Mouse (Mus musculus) CD4-positive helper T cell, adult 2 months (primary cell): Measurements from ENCODE around the gene Ndufs7.
"Not testable (repeated sequence)": the region's sequence is repeated elsewhere in the genome, so short reads cannot be mapped to it uniquely, and the experiment has no call there.

ENCODE experiments used
- DNase-seq: peaks from one replicate; pipeline ENCODE4 v3.0.0-alpha.2; 2012; ENCODE audit warnings: low read depth, missing footprints, low spot score

Gene Ndufs7

GRCm38 (mm10) chr10:80248971-80249640, at the start of gene Ndufs7:
Gene Ndufs7 (plus strand): TSS chr10:80249121.
- peak; percentile 97 for DNase-seq

GRCm38 (mm10) chr10:80199440-80200008, 49.4 kb upstream of the Ndufs7 start:
- peak; percentile 79 for DNase-seq

GRCm38 (mm10) chr10:80200485-80200884, 48.4 kb upstream of the Ndufs7 start:
- DNase-seq: no peak

GRCm38 (mm10) chr10:80204055-80204454, 44.9 kb upstream of the Ndufs7 start:
- no peak for DNase-seq

GRCm38 (mm10) chr10:80207201-80207600, 41.7 kb upstream of the Ndufs7 start:
- no peak for DNase-seq

GRCm38 (mm10) chr10:80207676-80208075, 41.2 kb upstream of the Ndufs7 start:
- no peak for DNase-seq

- DNase-seq: no peak
Observed at GRCm38 (mm10) chr10:80208248-80208647, 40.7 kb upstream of the Ndufs7 start.

GRCm38 (mm10) chr10:80208841-80209371, 40.0 kb upstream of the Ndufs7 start:
- no peak for DNase-seq

GRCm38 (mm10) chr10:80211547-80212103, 37.3 kb upstream of the Ndufs7 start:
- DNase-seq: peak; percentile 57

GRCm38 (mm10) chr10:80215048-80215772, 33.7 kb upstream of the Ndufs7 start:
- DNase-seq: no peak

GRCm38 (mm10) chr10:80220676-80221075, 28.2 kb upstream of the Ndufs7 start:
- DNase-seq: no peak

- not testable (repeated sequence) for DNase-seq
Observed at GRCm38 (mm10) chr10:80223137-80223536, 25.8 kb upstream of the Ndufs7 start.

- DNase-seq: no peak
Observed at GRCm38 (mm10) chr10:80226071-80226415, 22.9 kb upstream of the Ndufs7 start.

GRCm38 (mm10) chr10:80226416-80227165, 22.3 kb upstream of the Ndufs7 start, which contains the start of gene Mum1:
Gene Mum1 (plus strand): TSS chr10:80226434.
- DNase-seq: peak; percentile 98

- DNase-seq: no peak
Observed at GRCm38 (mm10) chr10:80227166-80227539, 21.8 kb upstream of the Ndufs7 start.

GRCm38 (mm10) chr10:80227877-80228775, 20.8 kb upstream of the Ndufs7 start:
- no peak for DNase-seq

- DNase-seq: no peak
Observed at GRCm38 (mm10) chr10:80236145-80236825, 12.6 kb upstream of the Ndufs7 start.

- DNase-seq: no peak
Observed at GRCm38 (mm10) chr10:80237020-80237419, 11.9 kb upstream of the Ndufs7 start.

GRCm38 (mm10) chr10:80238306-80238705, 10.6 kb upstream of the Ndufs7 start:
- no peak for DNase-seq

- DNase-seq: no peak
Observed at GRCm38 (mm10) chr10:80239791-80240190, 9.1 kb upstream of the Ndufs7 start.
